Mouse (Mus musculus) frontal cortex, postnatal 14 days (tissue): Measurements from ENCODE around the gene Slc48a1.
A peak's percentile ranks its signal among the peaks of the same experiment; 100 is the strongest.

Source experiments
- DNase-seq, 2 experiments: peaks; one replicate each; pipeline ENCODE4 v3.0.0; 2022; ENCODE audit warnings: low spot score in 2 of 2

Slc48a1 gene

DNA sequence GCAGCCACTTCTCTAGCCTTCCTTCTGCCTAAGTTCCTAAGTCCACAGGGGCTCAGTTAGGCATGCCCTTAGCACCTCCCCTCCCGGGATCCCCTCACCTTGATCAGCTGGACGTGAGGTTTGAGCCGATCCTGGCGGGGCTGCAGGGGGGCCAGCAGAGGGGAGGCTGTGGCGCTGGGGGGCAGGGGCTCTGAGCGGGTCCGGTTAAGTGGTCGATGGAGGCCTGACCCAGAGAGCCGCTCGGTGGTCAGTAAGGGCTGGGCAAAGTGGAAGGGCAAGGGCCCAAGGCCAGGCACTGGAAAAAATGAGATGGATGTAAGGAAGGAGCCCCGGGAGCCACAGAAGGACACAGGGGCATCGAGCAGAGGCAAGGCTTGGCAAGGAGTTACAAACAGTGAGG, 29.5 kb downstream of the Slc48a1 start:
- DNase-seq: no peak

DNA sequence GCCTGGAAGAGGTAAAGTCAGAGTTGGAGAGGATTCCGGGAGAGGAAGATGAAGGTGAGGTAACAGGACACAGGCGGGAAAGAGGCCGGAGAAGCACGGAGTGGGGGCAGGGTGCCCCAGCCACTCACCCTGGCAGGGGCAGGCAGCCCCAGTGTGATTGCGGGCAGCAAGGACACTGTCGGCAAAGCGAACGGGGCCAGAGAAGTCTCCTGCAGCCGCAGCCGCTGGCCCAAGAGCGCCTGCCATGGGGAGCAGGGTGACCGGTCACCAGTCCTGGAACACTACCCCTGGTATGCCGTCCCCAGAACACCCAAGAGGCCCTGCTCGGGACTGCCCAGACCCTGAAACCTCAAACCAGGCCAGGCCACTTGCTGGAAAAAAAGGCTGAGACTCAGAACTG, 30.2 kb downstream of the Slc48a1 start:
- DNase-seq: no peak

DNA sequence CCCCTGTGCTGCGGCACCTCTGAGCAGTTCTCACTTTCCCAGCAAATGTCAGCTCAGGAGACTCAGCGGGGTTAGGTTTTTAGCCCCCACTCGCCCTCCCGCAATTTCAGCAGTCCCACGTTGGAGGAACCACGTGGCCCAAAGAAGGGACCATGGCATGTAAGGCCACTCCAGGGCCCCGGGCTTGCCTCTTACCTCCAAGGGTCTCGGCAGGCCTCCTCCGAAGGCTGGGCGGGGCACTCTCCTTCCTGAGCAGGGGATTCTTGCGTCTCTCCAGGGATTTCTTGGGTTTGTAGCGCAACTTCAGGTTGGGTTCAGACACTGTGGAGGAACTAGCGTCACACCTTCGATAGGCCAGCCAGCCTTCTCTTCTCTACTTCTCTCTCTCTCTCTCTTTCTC, 30.9 kb downstream of the Slc48a1 start:
- DNase-seq: no peak

DNA sequence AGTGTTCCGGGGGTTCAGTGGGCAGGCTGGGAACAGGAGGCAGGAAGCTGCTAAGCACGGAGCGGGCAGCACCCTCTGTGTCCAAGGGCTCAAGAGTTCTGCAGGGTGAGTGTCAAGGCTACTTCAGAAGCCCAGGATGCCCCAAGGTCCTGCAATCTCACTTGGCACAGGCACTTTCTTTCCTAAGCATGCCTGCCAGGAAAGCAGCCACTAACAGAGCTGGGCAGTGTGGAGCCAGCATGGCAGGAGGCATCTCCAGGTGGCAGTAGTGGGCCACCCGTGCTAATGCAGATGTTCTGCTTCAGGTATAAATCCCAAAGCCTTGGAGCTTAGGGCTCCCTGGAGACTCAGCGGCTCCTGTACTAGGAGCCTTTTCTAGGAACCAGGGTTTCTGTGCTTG, 31.6 kb downstream of the Slc48a1 start:
- no peak for DNase-seq

DNA sequence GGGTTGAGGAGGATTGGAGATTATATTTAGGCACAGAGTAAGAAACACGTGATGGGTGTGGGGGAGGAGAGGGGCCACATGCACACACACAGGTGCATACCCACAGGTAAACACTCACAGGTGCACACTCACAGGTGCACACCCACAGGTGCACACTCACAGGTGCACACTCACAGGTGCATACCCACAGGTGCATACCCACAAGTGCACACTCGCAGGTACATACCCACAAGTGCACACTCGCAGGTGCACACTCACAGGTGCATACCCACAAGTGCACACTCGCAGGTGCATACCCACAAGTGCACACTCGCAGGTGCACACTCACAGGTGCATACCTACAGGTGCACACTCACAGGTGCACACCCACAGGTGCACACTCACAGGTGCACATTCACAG, 32.1 kb downstream of the Slc48a1 start:
- DNase-seq: no peak

DNA sequence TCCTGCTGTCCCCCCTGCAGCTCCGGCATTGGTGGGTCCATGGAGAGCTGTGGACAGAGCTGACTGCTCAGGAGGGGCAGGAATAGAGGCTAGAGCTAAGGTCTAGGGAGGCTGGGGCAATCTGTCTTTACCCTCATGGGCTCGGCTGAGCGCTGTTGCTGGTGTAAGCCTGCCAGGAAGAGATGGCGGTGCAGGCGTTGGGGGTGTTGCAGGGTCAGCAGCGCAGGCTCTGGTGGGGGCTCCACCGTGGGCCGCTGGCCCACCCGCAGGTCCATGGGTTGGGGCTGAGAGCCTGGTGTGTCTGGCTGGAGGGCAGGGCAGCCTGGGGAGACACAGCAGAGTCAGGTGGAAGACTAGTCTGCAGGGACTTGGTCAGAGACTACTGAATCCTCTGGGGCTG, 33.0 kb downstream of the Slc48a1 start:
- no peak for DNase-seq

DNA sequence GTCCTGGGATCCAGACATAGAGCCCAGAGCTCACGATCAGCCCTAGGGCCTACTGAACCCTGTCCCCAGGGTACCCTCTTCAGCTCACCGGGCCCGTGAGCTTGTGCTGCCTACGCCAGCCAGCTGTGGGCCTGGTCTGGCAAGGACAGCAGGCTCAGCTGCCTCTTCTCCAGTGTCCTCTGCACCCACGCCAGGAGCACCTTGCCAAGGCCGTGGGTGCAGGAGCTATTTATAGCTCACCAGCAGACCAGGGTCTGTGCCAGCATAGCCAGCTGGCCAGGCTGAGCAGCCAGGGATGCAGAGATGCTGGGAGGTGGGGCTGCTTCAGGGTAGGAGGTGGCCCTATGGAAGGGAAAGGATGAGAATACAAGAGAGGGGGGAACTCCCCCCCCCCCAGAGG, 33.8 kb downstream of the Slc48a1 start:
- DNase-seq: peak; percentile 58 to 71

DNA sequence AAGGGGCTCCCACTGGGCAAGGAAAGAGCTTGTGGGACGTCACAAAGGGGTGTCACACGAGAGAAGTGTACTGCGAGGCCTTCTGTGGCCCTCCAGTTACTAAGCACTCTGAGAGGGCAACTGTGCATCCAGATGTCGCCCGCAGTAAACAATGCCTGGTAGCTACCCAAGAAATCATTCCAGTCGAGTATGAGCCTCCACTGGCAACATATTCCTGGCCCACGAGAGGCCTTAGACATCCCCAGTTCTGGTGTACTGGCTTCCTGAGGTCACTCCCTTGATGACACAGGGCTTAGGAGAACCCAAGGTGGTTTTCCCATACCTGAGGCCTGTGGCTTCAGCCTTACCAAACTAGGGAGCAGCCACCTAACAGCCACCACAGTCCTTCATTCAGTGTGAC, 34.6 kb downstream of the Slc48a1 start:
- no peak for DNase-seq

DNA sequence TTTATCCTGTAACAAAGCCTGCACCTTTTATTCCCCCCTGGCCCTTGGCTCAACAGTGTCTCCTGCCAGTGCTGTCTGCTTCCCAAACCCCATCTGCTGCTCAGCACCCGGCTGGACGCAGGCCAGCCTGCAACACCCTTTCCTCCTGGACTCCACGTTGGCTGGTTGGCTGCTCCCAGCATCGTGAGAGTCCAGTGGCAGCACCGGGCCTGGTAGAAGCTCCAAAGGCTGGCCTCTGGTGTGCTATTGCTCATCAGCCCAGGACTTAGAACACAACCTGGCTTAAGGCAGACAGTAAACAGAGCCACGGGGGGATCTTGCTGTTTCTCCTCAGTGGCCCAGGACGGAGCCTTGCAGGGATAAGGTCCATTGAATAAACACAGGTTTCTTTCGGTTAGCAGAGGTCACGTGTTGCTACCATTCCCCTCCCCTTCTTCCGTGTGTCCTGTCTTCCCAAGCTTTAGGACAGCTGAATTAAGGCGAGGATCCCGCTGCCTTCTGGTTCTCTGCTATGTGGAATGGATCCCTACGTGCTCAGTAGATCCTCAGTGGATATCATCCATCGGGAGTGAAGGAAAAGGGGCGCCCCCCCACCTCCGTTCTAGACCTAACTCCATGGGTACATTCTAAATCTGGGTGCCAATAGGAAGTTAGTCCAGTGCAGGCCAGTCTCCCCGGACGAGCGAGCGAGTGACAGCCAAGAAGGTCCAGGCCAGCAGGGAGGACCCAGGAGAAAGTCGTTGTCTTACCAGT, 35.3 kb downstream of the Slc48a1 start:
- no peak for DNase-seq

DNA sequence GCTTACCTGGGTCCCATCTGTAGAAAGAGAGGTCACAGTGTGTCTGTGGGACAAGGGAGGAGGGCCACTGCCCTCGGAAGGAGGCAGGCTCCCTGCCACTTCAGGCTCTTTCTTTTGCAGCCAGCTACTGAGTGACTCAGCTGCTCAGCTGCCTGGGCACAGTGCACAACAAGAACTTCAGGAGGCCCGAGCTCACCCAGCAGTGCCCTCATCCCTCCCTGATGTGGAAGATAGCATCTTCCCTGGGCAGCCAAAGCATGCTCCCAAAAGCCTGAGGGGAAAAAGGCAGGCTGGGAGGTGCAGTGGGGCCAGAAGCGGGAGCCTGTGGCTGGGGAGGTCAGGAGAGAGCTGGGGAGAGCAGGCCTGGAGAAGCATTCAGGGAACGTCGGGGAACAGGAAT, 36.4 kb downstream of the Slc48a1 start:
- no peak for DNase-seq

DNA sequence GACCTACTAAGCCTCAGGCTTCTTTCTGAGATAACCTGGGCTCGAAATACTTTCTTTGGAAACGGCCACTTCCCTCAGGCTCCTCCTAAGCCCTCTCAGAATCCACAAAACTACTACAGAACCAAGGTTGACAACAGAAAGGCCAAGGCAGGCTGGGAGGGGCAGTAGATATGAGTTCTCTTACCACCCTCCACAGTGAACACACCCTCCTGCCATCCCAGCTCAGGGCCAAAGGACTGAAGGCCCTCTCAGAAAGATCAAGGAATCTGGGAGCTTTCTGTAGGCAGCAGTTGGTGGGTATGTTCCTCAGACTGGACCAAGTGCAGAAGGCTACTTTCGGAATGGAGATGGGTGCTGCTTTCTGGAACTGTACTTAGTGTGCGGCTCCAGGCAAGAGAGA, 36.9 kb downstream of the Slc48a1 start:
- no peak for DNase-seq

DNA sequence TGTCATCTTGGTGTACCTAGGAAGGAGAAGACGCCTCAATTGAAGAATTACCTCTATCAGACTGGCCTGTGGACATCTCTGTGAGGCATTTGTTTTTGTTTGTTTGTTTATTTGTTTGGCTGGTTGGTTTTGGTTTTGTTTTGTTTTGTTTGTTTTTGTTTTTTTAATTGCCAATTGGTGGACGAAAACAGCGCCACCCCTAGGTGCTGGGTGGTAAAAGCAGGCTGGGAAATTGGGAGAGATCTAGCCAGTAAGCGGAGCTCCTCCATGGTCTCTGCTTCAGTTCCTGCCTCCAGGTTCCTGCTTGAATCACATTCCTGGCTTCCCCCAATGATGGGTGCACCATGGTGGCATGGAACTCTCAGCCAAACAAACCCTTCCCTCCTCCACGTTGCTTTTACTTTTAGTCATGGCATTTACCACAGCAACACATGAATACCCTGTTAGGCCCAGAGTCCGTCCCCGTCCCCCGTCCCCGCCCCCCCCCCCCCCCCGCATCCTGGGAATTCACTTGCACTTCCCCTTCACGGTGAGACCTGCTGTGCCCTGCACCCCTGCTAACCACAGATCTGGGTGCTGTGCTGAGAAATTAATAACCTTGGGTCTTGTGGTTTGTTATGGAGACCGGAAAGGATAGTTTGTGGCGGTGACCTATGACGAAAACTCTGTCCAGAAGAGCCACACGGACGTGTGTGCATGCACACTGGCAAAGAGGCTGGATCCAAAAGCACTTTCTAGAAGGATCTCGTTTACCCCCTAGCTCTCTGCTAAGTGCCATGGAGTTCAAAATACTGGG, 38.1 kb downstream of the Slc48a1 start:
- no peak for DNase-seq

DNA sequence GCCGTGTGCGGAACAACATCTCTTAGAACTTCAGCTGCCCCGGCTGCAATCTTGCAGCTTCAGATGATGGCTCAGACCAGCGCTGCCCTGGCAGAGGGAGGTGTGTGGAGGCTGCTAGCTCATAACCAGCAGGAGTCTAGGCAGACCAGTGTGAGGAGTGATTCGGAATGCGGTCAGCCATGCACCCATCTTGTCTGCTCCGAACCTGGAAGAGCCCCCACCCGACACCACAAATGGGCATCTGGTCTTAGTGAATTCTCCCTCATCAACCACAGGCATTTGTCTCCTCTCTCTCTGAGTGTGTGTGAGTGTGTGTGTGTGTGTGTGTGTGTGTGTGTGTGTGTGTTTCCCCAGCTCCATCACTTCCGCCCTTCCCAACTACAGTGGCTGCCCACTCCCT, 41.6 kb downstream of the Slc48a1 start:
- no peak for DNase-seq

DNA sequence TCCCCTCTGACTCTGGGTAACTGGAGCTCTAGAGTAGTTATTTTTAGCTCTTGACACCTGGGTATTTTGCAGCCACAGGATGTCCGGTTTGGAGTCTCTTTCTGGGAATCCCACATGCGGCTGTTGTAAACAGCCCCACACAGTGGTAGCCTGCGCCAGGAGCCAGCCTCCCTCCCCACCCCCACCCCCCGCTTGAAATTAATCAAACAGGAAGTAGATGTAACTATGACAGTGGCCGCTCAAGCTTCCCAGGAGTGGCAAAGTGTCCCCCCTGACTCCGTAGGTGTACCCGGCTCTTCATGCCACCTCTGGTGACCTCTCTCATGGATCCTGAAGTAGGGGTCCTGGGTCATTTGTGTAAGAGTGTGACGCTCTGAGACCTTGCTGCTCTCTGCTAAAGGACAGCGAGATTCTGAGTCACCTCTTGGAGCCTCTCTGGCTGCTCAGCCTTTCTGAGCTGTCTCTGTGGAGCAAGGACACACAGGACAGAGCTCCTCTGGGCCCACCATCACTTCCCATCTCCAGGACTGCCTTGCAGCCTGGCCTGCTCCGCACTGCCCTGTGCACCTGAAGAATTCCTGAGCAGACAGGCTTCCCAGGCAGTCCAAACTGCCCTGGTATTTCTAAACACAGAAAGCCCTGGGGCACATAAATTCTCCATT, 43.1 kb downstream of the Slc48a1 start:
- no peak for DNase-seq

DNA sequence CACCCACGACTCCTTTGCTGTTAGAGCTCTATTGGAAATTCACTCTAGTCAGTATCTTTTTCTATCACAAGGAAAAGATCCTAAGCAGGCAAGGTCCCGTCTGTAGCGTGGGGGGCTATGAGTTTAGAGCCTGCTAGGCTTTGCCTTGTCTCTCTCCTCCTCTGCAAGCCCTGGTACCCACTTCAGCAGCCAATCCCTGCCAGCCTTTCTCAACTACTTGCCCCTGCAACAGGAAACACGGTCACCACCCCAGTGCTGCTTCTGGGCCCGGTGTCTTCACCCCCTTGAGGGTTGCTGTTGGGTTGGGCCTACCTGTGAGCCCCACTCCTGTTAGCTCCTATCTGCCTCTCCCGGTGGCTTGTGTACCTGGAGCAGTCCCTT, 43.7 kb downstream of the Slc48a1 start:
- DNase-seq: no peak

DNA sequence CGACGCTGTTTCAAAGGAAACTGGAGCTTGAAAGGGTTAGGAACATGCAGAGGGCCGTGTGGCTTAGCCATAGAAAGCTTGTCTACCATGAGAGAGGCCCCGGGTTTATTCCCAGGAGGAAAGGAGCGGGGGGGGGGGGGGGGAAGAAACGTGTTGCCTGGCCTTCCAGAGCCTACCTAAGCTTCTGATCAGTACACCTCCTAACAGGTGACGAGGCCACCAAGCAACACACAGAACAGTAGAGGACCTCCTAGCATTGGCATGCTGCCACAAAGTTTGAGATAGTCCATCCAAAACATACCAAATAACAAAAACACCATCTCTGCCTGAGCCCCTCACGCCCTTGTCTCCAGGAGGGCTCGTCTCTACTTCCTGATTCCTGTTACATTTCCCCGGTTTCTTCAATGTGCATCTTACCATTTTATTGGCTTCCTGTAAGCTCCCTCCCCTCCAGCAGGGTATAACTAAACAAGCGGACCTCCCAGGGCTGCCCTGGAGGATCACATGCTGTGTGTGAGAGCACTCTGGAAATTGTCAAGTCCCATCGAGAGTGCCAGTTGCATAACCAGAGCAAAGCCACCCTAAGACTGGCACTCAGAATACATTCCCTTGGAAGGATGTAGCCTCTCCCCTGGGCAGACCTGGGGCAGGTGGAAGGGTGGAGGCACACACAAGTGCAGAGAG, 44.4 kb downstream of the Slc48a1 start:
- no peak for DNase-seq

DNA sequence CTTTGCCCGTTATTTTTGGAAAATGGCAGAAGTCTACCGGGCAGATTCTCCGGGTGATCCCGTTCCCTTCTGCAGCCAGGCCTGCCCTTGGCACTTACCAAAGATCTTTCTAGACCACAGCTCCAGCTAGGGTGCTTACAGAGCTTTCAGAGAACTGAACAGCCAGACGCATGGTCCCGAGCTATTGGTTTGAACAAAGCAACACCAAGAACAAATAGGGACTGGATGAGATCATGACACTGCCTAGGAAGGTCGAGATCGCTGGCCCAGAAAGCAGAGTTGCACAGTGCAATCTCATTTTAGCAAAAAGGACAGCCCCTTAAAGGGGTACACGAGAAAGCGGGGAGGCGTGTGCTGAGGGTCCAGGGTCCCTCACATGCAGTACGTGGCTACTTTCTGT, 45.2 kb downstream of the Slc48a1 start:
- no peak for DNase-seq

DNA sequence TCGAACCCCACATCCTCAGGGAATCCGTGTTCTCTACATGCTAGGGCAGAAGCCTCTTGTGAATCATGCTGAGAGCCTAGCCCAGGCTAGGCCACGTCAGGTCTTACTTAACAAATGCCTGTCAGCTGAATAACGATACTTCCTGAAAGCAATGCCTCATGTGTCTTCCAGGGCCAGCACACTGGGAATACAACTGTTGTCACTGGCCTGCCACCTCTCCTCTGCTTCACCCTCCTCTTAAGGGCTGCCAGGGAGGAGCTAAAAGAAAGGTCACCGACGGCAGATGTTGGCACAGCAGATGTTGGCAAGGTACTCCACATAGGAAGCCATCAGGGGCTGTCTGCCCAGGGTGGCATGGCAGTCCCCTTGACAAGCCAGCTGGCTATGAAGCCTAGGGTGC, 45.7 kb downstream of the Slc48a1 start:
- no peak for DNase-seq

DNA sequence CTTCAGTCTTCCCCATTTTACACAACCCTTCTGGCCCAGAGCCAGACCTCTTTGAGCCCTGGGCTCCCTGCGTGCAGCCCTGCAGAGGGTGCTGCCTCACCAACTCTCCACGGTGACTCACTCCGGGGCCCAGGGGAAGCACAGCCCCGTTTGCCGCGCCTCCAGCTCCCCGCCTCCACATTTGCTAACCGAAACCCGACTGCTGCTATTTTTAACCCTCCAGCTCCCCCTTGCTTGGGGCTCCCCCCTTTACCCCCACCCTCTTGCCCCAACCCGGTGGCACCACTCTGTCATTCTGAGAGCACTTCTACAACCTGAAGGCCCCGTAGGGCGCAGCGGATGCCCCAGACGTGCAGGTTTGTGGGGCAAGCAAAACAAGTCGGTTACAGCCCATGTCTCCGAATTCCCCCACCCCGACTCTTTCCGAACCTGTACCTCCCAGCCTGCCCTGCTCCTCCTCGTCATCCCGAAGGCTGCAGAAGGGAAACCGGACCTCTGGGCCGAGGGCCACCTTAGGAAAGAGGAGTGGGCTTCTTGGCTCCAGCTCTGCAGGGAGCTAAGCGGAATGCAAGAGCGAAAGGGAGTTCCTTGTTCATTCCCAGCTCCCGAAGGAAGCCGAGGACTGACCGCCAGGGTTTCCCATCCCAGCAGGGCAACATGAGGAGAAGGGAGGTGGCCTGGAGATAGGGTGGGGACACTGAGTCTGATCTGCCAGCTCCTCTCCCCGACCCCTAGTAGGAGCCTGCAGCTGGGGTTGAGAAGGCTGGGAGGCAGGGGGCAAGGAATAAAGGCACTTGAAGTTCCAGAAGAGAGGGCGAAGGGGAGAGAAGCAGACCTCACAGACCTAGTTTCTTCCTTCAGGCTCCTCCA, 47.0 kb downstream of the Slc48a1 start:
- peak; percentile 58 to 67 for DNase-seq

DNA sequence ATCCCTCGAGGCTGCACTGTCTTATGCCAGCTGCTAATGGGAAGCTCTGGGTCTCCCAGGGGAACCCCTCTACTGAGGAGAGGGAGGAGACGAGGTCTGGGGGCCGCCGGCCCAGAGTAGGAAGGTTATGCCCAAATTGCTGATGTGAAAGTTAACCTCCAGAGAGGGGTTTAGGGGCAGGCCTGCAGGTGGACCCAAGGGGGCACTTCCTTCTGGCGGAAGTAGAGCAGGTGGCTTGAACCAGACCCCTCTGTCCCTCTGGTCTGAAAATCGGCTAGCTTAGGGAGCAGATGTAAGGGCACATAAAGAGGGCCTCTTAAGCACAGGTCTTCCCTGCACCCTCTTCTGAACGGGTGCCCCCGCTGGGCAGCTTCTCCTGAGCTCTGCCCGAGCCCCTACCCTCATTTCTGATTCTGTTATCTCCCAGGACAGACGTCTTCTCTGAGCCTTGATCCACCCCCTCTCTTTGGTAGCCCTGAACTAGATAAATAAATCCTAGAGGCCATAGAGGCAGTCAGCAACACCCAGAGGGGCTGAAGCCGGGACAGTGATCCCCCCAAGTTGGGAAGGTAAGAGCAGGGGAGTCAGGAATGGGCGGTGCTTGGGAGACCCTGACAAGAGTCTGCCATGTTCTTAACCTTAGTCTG, 47.7 kb downstream of the Slc48a1 start:
- no peak for DNase-seq
